Mouse (Mus musculus) liver, postnatal 0 days (tissue): ENCODE measurements around the gene Pinlyp.

Experiments
- CTCF ChIP-seq: sonication (generic); IDR thresholded peaks from 2 replicates; pipeline ENCODE4 v1.5.1; 2016; ENCODE audit warnings: antibody characterized with exemption, low read depth
- EP300 ChIP-seq: IDR thresholded peaks from 2 replicates; pipeline ENCODE4 v1.6.1; 2016; ENCODE audit warnings: antibody characterized with exemption, low read depth, mild to moderate bottlenecking

GRCm38 (mm10) chr7:24574224-24574796, 28.4 kb upstream of the Pinlyp start:
- TF ChIP-seq CTCF (no peak), EP300 (peak; percentile 80)
